Mouse (Mus musculus): ENCODE results near the gene Pmf1. TPM values are rescaled to one million over a fixed set of nuclear protein-coding genes. Genes with fewer than 3 reads are reported as not detected.
"Not testable (repeated sequence)": the region's sequence is repeated elsewhere in the genome, so short reads cannot be mapped to it uniquely, and the experiment has no call there.

The Pmf1 gene
- total RNA-seq, 2 experiments from 2014 or later, result 87.5 to 88.0 TPM

DNA sequence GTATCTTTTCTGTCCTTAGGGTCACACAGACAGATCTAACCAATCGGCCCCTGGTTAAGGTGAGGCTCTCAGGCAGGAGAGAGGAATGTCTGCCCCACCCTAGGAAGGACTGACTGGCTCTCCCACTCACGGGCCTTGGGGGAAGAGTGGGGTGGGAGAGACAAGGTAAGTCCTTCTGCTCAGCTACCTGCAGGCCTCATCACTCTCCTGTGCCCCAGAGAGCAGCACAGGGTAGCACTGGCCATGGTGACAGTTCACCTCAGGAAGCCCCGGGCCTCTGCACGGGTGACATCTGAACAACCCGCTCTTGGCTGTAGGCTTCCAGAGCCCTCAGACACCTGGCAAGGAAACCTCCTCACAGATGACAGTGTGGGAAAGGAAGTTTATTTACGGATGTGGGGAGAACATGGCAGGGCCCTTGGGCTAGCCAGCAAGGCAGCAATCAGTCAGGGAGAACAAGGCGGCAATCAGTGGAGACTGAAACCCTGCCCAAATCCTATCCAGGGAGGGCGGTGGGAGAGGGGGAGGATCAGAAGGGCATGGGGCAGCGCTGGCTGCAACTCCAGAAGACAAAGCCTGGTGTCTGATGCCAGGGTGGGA is 16.3 kb downstream of the Pmf1 start:
- DNase-seq, result no peak

DNA sequence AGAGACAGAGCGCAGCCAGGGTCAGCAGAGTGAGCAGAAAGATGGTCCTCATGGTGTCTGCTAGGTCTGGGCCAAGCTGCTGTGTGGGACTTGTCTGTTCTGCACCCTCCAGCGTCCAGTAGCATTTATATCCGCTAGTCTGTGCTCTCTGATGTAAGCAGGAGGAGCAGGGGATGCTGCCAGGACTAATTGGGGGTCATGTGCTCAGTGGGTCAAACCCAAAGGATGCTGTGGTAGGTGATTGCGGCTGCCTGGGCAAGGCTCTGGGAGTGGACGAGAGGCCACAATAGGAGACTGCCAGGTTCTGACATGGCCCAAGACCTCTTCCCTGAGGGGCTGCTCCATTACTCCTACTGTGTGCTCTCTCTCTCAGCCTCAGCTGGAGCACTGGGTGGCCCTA is 25.8 kb downstream of the Pmf1 start, which contains the start of gene Bglap:
Bglap (minus strand) TSS at position 101 of the 400 bp plus-strand sequence.
- no peak for DNase-seq

DNA sequence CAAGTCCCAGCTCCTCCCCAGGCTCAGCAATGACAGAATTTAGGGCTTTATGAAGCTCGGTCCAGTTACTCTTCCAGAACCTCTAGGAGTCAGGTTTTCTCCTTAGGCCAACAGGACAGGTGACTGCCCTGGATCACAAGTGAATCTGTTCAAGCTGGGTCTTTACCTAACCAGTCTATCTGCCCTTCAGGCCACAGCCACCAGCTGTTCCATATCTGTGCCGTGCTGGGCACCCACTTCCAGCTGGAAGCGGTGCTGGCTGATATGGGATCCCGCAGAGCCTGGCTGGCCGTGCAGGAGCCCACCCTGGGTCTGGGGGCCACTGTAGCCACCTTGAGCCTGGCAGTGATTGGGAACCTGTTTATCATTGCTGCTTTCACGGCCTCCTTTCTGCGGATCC is 27.7 kb downstream of the Pmf1 start:
- not testable (repeated sequence) for DNase-seq

DNA sequence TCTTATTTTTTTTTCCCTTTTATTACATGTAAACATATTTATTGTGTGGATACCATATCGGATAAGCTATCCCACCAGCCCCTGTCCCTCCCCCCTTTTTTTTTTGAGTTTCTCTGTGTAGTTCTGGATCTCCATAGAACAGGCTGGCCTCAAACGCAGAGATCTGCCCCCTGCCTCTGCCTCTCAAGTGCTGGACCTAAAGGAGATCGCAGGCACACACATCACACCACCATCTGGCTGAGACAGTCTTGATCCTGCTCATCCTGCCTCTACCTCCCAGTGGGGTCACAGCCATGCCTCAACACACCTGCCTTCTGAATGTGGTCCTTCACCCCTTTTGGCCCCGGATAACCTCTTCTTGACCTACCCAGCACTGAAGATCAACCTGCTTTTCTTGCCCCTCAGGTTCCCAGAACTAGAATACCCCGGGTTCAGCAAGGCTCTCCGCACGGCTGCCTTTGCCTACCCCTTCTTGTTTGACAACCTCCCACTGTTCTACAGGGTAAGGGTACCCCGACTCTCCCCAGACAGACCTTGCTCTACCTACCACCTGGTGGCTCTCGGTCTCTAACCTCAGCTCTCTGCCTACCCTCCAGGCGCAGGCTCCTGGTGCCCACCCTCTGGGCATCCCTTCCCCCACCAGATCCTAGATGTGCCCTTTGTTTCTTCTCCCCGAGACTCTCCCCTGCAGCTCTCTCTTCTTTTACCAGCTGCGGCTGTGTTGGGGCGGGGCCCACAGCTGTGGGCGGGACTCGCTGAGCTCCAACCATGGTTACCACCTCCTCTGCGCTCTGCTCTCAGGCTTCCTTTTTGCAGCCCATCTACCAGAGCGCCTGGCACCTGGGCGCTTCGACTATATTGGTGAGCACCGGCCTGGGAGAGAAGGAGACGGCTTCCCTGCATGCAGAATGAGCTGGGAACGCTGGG is 28.5 kb downstream of the Pmf1 start:
- DNase-seq, result not testable (repeated sequence)

DNA sequence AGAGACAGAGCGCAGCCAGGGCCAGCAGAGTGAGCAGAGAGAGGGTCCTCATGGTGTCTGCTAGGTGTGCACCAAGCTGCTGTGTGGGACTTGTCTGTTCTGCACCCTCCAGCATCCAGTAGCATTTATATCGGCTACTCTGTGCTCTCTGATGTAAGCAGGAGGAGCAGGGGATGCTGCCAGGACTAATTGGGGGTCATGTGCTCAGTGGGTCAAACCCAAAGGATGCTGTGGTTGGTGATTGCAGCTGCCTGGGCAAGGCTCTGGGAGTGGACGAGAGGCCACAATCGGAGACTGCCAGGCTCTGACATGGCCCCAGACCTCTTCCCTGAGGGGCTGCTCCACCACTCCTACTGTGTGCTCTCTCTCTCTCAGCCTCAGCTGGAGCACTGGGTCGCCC is 31.5 kb downstream of the Pmf1 start, which contains the start of gene Bglap2:
Bglap2 (minus strand) TSS at position 101 of the 400 bp plus-strand sequence.
- not testable (repeated sequence) for DNase-seq

DNA sequence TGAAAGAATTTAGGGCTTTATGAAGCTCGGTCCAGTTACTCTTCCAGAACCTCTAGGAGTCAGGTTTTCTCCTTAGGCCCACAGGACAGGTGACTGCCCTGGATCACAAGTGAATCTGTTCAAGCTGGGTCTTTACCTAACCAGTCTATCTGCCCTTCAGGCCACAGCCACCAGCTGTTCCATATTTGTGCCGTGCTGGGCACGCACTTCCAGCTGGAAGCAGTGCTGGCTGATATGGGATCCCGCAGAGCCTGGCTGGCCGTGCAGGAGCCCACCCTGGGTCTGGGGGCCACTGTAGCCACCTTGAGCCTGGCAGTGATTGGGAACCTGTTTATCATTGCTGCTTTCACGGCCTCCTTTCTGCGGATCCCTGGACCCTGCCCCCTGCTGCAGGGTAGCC is 33.5 kb downstream of the Pmf1 start:
- not testable (repeated sequence) for DNase-seq

DNA sequence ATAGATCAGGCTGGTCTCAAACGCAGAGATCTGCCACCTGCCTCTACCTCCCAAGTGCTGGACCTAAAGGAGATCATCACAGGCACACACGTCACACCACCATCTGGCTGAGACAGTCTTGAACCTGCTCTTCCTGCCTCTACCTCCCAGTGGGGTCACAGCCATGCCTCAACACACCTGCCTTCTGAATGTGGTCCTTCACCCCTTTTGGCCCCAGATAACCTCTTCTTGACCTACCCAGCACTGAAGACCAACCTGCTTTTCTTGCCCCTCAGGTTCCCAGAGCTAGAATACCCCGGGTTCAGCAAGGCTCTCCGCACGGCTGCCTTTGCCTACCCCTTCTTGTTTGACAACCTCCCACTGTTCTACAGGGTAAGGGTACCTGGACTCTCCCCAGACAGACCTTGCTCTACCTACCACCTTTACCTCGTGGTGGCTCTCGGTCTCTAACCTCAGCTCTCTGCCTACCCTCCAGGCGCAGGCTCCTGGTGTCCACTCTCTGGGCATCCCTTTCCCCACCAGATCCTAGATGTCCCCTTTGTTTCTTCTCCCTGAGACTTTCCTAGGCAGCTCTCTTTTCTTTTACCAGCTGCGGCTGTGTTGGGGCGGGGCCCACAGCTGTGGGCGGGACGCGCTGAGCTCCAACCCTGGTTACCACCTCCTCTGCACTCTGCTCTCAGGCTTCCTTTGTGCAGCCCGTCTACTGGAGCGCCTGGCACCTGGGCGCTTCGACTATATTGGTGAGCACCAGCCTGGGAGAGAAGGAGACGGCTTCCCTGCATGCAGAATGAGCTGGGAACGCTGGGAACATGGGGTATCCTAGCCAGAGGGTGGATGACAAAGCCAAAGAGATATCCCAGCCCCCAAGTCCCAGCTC is 34.1 kb downstream of the Pmf1 start:
- DNase-seq, result not testable (repeated sequence)

DNA sequence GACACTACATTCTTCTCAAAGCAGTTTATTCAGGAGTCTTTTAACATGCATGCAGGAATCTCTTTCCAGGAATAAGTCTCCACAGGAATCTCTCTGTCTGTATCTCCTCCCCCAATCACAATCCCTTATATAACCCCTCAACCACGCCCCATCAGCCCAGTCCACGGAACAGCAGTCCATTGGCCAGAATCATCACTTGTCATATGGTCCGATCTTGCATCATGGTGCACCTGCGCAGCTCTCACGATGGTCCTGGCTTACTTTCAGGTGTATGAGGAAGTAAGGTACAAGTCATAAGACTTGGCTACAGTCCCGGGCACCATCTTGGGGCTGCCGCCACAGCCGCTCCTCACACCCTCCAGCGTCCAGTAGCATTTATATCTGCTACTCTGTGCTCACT is 37.5 kb downstream of the Pmf1 start, which contains the start of gene Bglap3:
Bglap3 (minus strand) TSS at position 101 of the 400 bp plus-strand sequence.
- not testable (repeated sequence) for DNase-seq

DNA sequence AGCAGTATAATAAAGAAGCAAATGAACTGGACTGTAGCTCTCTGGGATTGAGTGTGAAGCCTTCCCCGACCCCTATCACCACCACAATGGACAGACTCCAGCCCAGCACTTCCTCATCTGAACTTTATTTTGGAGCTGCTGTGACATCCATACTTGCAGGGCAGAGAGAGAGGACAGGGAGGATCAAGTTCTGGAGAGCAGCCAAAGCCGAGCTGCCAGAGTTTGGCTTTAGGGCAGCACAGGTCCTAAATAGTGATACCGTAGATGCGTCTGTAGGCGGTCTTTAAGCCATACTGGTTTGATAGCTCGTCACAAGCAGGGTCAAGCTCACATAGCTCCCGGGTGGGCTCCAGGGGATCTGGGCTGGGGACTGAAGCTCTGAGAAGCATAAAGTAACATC is 41.6 kb downstream of the Pmf1 start:
- peak; percentile 40 for DNase-seq

DNA sequence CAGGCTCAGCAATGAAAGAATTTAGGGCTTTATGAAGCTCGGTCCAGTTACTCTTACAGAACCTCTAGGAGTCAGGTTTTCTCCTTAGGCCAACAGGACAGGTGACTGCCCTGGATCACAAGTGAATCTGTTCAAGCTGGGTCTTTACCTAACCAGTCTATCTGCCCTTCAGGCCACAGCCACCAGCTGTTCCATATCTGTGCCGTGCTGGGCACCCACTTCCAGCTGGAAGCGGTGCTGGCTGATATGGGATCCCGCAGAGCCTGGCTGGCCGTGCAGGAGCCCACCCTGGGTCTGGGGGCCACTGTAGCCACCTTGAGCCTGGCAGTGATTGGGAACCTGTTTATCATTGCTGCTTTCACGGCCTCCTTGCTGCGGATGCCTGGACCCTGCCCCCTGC is 42.6 kb downstream of the Pmf1 start:
- not testable (repeated sequence) for DNase-seq

DNA sequence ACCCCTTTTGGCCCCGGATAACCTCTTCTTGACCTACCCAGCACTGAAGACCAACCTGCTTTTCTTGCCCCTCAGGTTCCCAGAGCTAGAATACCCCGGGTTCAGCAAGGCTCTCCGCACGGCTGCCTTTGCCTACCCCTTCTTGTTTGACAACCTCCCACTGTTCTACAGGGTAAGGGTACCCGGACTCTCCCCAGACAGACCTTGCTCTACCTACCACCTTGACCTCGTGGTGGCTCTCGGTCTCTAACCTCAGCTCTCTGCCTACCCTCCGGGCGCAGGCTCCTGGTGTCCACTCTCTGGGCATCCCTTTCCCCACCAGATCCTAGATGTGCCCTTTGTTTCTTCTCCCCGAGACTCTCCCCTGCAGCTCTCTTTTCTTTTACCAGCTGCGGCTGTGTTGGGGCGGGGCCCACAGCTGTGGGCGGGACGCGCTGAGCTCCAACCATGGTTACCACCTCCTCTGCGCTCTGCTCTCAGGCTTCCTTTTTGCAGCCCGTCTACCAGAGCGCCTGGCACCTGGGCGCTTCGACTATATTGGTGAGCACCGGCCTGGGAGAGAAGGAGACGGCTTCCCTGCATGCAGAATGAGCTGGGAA is 43.2 kb downstream of the Pmf1 start:
- not testable (repeated sequence) for DNase-seq

DNA sequence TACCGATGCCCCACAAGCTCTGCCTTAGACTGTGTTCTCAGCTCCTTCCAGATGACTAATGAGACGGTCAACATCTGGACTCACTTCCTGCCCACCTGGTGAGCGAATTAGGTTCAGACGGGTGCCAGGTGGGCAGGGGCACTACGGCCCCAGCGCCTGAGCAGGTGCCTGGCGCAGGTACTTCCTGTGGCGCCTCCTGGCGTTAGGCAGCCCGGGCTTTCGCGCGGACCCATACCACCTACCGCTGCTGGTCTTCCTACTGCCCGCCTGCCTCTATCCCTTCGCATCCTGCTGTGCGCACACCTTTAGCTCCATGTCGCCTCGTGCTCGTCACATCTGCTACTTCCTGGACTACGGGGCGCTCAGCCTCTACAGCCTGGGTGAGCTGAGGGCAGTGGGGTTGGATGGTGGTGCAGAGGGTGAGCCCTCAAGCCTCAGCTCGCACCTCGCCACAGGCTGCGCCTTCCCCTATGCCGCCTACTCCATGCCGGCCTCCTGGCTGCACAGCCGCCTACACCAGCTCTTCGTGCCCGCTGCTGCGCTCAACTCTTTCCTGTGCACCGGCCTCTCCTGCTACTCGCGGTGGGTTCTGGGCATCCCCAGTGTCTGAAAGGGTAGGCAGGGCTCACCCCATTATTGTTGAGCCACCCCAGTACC is 44.3 kb downstream of the Pmf1 start:
- no peak for DNase-seq

DNA sequence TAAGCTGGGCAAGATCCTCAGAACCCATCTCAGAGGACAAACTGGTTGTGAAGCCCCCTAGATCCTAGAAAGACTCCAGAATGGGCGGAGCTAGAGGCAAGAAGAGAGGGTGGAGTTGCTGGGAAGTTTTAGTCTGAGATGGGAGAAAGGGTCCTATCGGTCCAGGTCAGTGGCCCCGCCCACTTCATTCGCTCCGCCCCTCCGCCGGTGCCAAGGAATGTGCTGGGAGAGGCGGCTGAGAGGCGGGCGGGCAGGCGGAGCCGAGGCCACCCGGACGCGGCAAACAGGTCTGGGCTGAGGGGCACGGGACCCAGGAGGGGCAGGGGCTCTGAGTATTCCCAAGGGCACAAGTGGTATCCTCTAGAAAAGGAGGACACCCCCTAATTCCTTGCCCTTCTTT is 45.8 kb downstream of the Pmf1 start, which contains the start of gene Paqr6:
Paqr6 (plus strand) TSS at position 248 of the 400 bp plus-strand sequence.
- DNase-seq, result peak; percentile 84

DNA sequence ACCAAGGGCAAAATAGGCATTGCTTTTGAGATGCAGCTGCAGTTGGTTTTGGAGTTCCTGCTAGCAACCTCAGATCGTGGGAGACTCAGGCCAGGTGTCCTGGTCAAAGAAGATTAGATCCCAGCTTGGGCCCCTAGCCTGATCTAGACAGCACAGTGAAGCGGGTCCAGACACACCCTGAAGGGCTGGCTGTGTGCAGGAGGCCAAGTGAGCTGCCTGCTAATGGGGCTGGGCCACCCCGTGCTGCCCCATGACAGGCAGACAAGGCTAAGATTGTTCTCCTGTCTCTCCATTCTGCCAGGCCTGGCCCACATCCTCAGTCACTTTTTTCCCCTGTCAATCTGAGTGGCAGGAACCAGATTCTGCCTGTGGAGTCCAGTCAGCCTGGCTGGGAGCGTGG is 46.4 kb downstream of the Pmf1 start:
- DNase-seq, result no peak

DNA sequence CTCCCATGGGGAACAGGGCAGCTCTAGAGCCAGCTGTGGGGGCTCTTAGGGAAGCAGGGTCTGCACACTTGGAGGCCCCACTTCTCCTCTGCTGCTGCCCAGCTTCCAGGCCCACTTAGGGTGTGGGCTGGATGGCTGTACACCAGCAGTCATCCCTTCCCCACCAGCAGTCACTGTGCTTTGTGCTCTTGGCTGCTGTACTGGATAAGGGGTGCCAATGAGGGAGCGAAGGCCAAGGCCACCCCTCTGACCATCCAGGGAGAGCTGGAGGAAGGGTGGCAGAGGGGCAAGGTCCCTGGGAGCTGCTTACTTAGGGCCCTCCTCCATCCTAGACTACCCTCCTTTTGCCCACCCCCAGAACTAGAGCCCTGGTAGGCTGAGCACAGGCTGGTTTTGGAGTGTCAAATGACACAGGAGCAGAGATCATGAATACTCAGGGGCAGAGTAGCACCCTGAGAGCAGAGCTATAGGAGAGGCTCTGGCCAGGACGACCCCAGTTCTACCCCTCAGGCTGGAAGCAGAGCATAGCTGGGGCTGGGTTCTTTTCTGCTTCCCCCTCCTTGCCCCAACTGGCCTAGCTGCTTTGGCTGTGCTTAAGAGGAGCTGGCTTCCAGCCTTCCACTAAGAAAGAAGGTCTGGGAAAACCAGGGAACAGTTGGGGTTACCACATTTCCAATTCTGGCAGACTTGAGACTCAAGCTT is 48.4 kb downstream of the Pmf1 start:
- DNase-seq, result no peak

DNA sequence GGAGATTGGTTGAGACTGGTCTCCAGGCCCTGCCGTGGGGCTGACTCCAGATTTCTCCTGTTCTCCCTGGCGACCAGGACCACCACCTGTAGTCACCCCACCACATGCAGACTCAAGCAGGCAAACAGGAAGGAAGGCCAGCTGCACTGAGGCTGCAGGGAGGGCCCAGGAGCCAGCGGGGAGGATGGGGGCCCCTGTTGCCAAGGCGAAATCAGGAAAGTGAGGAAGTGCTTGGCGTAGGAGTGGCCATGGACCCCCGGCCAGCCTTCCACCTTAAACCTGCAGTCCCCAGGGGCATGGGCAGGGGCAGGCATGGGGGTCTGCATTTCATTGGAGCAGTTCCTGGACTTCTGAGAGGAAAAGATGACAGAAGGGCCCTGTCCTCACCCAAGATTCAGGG is 49.0 kb downstream of the Pmf1 start:
- no peak for DNase-seq

DNA sequence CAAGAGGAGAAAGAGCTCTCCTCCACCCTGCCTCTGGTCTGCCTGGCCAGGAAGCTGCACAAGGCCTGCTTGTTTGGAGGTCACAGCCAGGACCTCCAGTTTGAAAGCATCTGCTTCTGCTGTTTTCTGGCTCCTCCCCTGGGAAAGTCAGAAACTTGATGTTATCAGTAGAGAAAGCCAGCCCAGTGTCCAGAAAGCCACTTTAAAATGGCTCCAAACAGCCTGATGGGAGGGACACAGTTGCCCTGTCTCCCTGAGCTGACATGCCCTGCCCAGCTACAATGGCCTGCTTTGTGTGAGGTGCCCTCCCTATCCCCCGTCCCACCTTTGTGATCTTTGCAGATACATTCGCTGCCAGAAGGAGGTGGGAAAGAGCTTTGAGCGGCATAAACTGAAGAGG is 50.1 kb downstream of the Pmf1 start:
- DNase-seq, result no peak

DNA sequence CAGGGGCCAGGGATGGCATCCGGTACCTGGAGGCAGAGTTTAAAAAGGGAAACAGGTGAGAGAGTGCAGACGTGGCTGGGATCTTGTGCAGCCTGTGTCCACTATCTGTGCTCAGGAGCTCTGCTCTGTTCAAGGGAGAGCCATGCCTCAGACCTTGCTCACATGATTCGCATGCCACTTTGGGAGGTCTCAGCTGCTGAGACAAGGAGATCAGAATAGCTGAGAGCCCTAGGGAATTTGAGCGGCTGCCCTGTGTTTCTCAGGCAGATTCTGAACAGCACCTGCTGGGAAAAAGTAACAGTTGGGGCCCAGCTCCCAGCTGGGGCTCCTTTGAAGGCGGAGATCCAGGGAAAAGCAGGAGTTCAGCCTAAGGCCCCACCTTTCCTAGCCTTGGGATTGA is 50.5 kb downstream of the Pmf1 start:
- DNase-seq, result no peak

DNA sequence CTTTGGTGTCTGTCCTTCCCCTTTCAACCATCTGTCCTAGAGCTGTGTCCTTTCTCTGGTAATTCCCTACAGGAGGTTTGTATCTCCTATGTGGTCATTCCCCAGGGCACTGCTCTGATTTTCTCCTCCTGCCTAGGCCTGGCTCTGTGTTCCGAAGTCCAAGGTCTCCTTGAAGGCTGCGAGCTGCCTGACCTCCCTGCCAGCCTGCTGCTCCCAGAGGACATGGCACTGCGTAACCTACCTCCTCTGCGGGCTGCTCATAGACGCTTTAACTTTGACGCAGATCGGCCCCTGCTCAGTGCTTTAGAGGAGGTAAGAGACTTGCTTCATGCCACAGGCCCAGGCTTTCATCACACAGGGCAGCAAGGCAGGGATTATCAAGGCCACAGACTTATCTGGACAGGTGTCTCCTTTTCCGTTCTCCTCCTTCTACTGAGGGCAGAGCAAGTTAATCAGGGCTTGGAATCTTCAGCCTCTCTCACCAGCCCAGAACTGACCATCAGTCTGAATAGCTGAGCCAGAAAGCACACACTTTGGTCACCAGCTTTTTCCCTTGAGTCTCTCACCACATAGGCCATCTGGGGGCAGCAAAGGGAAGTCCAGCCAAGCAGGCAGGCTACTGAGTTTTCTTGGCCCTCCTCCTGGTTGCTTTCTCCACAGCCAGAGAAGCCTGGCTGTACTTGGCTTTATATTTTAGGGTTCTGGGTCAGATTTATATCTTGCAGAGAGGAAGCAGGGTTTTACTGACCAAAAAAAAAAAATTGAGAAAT is 55.5 kb downstream of the Pmf1 start:
- DNase-seq, result no peak

DNA sequence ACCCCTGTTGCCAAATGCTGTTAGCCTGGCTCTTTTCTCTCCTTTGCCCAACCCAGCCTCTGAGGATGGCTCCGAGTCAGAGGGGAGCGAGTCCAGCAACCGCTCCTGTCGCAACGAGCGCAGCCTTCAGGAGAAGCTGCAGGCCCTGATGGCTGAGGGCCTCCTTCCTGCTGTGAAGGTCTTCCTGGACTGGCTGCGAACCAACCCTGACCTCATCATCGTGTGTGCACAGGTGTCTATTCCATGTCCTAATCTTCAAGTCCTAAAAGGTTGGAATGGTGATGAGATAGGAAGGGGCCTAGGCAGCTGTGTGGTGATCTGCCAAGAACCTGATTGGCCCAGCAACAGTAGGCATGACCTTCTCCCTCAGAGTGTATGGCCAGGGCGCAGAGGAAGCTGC is 57.2 kb downstream of the Pmf1 start:
- no peak for DNase-seq
